Mouse (Mus musculus) c-Kit-negative CD71-positive TER-119-positive erythroid progenitor cells, embryonic 14.5 days (primary cell): ENCODE results near the gene Lcp1.

Experiments used
- DNase-seq: peaks from one replicate; pipeline ENCODE4 v3.0.0-alpha.2; 2013; ENCODE audit warnings: low read depth, low spot score

Lcp1 gene

GRCm38 (mm10) chr14:75176425-75177045 is 45.6 kb downstream of the Lcp1 start:
- DNase-seq = no peak

GRCm38 (mm10) chr14:75177400-75177799 is 46.5 kb downstream of the Lcp1 start:
- DNase-seq = no peak

GRCm38 (mm10) chr14:75178384-75178793 is 47.5 kb downstream of the Lcp1 start:
- no peak for DNase-seq

GRCm38 (mm10) chr14:75178801-75179211 is 47.9 kb downstream of the Lcp1 start:
- DNase-seq = no peak

GRCm38 (mm10) chr14:75179255-75179963 is 48.5 kb downstream of the Lcp1 start:
- DNase-seq = no peak

- no peak for DNase-seq
Measured at GRCm38 (mm10) chr14:75180551-75180978, 49.7 kb downstream of the Lcp1 start.

- DNase-seq = no peak
Measured at GRCm38 (mm10) chr14:75181062-75181935, 50.4 kb downstream of the Lcp1 start.

- no peak for DNase-seq
Measured at GRCm38 (mm10) chr14:75182378-75182777, 51.5 kb downstream of the Lcp1 start.

- DNase-seq = no peak
Measured at GRCm38 (mm10) chr14:75182831-75183230, 51.9 kb downstream of the Lcp1 start.

- no peak for DNase-seq
Measured at GRCm38 (mm10) chr14:75184069-75184790, 53.3 kb downstream of the Lcp1 start.

- DNase-seq = no peak
Measured at GRCm38 (mm10) chr14:75185796-75186594, 55.1 kb downstream of the Lcp1 start.

- no peak for DNase-seq
Measured at GRCm38 (mm10) chr14:75186858-75187415, 56.0 kb downstream of the Lcp1 start.

- no peak for DNase-seq
Measured at GRCm38 (mm10) chr14:75188521-75188920, 57.6 kb downstream of the Lcp1 start.

GRCm38 (mm10) chr14:75189031-75189430 is 58.1 kb downstream of the Lcp1 start:
- DNase-seq = no peak

- DNase-seq = no peak
Measured at GRCm38 (mm10) chr14:75190683-75191082, 59.8 kb downstream of the Lcp1 start.

- DNase-seq = no peak
Measured at GRCm38 (mm10) chr14:75192427-75192826, 61.5 kb downstream of the Lcp1 start.

GRCm38 (mm10) chr14:75192858-75193257 is 62.0 kb downstream of the Lcp1 start:
- no peak for DNase-seq

- no peak for DNase-seq
Measured at GRCm38 (mm10) chr14:75195530-75195929, 64.6 kb downstream of the Lcp1 start.

- DNase-seq = peak; percentile 59
Measured at GRCm38 (mm10) chr14:75197027-75197426, 66.1 kb downstream of the Lcp1 start.

- DNase-seq = no peak
Measured at GRCm38 (mm10) chr14:75197660-75198059, 66.8 kb downstream of the Lcp1 start.
